Mouse (Mus musculus) regulatory T cell (primary cell): ENCODE data around the gene Klk1b8.
"Not testable (repeated sequence)": the region's sequence is repeated elsewhere in the genome, so short reads cannot be mapped to it uniquely, and the experiment has no call there.

Source experiments
- in situ Hi-C: fragments of 300-600 bp; cut with MboI, MseI; formaldehyde crosslinking; loops from one replicate; pipeline ENCODE4 v1.15.1; 2025; ENCODE audit warnings: high pct_unique_total_duplicates

Klk1b8 gene

DNA sequence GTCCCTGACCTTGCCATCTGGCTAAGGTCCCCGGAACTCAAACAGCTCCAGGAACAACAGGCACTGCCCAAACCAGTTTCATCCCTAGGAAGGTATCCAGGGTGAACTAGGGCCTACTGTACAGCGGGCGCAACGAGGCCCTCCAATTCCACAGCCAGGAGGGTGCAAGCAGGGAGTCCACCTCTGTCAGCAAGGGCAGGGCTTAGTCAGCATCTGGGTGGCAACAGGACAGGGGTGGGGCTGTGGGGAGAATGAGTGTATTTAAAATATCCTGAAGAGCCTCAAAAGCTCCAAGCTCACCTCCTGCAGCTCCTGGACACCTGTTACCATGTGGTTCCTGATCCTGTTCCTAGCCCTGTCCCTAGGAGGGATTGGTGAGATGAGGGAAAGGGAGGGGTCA, 45.1 kb downstream of the Klk1b8 start, which contains the start of gene Klk1b11:
Klk1b11 (plus strand) TSS at position 301 of the 400 bp plus-strand sequence.
- in situ Hi-C loops: not testable (repeated sequence)
